Mouse (Mus musculus) Patski (cell line): ENCODE data around the gene Gal. TPM values are rescaled to one million over a fixed set of nuclear protein-coding genes. Genes with fewer than 3 reads are reported as not detected.

Experiments
- ATAC-seq: fragments of 100-300 bp; one replicate; pipeline ENCODE4 v1.8.0; 2021
- CTCF ChIA-PET: fragments of 350-600 bp; sonication (Branson Sonifier 250); formaldehyde crosslinking; loops from one replicate; lab custom pipeline; 2022; ENCODE audit warnings: inconsistent platforms; lab: Charles Lee
- POLR2A ChIA-PET: fragments of 350-600 bp; sonication (Branson Sonifier 250); formaldehyde crosslinking; loops from one replicate; lab custom pipeline; 2022; ENCODE audit warnings: antibody characterized with exemption, inconsistent platforms; lab: Charles Lee
- DNase-seq: peaks from one replicate; pipeline ENCODE4 v3.0.0-alpha.2; 2011; ENCODE audit warnings: low read depth, low spot score
- H3K27me3 ChIP-seq: fragments of 371-371 bp; one replicate; pipeline ENCODE4 v1.5.1; 2021
- CTCF ChIP-seq: fragments of 100-300 bp; IDR thresholded peaks from one replicate; pipeline ENCODE4 v1.5.1; 2021
- in situ Hi-C: fragments of 300-500 bp; cut with MboI; formaldehyde crosslinking; loops from 3 replicates; pipeline ENCODE4 v1.11.1; 2018; ENCODE audit warnings: low pct_unique_long_range_greater_than_20kb, mixed read lengths
- polyA plus RNA-seq: library from polyadenylated mRNA; unstranded; gene quantifications from one replicate; pipeline ENCODE4 v1.2.3, GENCODE M21; 2021

Gal gene
- polyA plus RNA-seq, 1 experiment from 2014 or later = not detected

DNA sequence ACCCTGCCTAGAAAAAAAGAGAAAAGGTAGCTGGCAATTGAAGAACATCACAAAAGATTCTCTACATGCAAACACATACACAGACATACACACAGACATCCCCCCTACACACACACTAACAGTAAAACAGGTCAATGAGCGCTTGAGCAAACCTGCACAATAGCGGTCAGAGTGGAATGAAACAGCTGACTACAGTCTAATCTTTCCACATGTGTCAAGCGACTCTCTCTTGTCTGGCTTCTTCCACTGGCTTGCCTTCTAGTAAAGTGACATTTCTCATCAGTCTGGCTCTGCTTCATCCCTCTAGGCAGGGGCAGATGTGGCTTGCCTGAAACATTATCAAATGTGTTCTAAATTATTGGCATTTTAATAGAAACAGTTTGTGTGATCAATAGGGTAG lies 20.1 kb downstream of the Gal start:
- CTCF ChIA-PET = interaction anchor here (1.0 to 2.1 kb wide), 4 partner anchors 10 to 57 kb away, joined by 3 to 9 read pairs (median 6); no protein-coding TSS in a partner anchor
- TF ChIP-seq CTCF = no peak
- POLR2A ChIA-PET = no interaction called here

DNA sequence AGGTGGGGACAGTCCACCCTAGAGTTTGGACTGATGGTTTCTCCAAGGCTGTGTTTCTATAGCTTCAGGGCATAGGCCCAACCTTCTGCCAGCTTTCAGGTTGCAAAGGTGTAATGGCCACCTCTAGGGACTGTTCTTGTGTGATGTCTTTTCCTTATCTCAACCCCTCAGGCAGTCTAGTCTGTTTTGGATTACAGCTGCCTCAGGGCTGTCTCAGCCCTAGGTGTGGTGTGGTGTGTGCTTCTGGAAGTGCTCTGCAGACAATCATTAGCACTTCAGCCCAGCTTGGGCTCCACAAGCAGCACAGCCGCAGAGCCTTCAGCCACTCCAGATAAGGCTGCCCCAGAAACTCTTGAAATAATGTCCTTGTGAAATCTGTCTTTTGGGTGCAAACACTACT lies 22.0 kb downstream of the Gal start:
- no peak for TF ChIP-seq CTCF
- in situ Hi-C loops = loop anchor here (5.0 kb wide), 1 partner anchor 35 kb away; no protein-coding TSS in a partner anchor
- DNase-seq (no peak), ATAC-seq (no peak)
- ChIA-PET CTCF (interaction anchor here (1.4 to 5.9 kb wide), 2 partner anchors 24 to 58 kb away, joined by 4 to 43 read pairs; no protein-coding TSS in a partner anchor), POLR2A (no interaction called here)
- H3K27me3 ChIP-seq = no peaks in the 10 kb centered on the region

More for the DNA sequence above, 20.1 kb downstream of the Gal start:
- in situ Hi-C loops = loop anchor here (5.0 kb wide), 1 partner anchor 33 kb away; no protein-coding TSS in a partner anchor
- DNase-seq (no peak), ATAC-seq (no peak)
- H3K27me3 ChIP-seq = no peaks in the 10 kb centered on the region

DNA sequence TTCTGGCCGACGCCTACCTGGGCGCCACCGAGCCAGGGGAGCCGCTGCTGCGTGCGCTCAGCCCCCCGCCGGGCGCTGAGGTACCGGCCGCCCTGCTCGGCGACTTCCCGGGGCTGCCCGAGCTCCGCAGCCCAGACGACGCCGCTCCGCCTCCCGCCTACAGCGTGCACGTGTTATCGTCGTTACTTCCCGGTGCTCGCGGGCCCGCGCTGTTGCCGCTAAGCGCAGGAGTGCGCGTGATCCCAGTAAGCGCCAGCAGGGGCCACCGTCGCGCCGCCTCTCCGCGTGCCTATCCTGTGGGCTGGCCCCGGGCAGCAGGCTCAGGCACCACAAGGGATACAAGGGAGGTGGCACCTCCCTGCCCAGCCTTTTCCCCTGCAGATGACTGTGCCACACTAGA lies 25.3 kb downstream of the Gal start:
- peak; percentile 99 for TF ChIP-seq CTCF
- no peaks in the 10 kb centered on the region for H3K27me3 ChIP-seq
- POLR2A ChIA-PET = no interaction called here
- DNase-seq = peak; percentile 46
- CTCF ChIA-PET = interaction anchor here (0.6 to 5.9 kb wide), 21 partner anchors 9 to 103 kb away, joined by 3 to 43 read pairs (median 5); no protein-coding TSS in a partner anchor
- in situ Hi-C loops = no loop called here
- ATAC-seq = peak; percentile 94

DNA sequence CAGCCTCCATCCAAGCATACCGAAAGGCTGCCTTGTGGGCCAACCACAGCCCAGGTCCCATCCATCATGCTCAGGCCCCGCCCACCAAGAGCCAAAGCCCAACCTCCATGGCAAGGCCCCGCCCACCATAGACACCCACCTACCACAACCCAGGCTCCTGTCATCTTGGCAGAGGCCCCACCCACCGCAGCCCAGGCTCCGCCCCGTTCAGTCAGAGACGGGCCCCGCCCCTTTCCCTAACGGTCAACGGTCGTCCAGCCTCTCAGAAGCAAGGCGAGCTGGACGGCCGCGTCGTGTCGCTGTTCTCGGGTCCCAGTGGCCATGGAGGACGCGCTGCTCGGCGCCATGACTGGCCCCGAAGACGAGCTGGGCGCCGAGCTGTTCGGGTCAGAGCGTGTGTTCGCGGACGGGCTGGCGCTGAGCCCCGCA lies 25.7 kb downstream of the Gal start, which contains the start of gene Tesmin:
TSS of gene Tesmin (plus strand) at position 229 of the 429 bp plus-strand sequence.
- in situ Hi-C loops = no loop called here
- TF ChIP-seq CTCF = no peak
- CTCF ChIA-PET = interaction anchor here (0.8 to 5.9 kb wide), 16 partner anchors 9 to 102 kb away, joined by 3 to 43 read pairs (median 5); no protein-coding TSS in a partner anchor
- POLR2A ChIA-PET = no interaction called here
- no peaks in the 10 kb centered on the region for H3K27me3 ChIP-seq
- peak; percentile 56 for DNase-seq
- ATAC-seq = peak; percentile 82

DNA sequence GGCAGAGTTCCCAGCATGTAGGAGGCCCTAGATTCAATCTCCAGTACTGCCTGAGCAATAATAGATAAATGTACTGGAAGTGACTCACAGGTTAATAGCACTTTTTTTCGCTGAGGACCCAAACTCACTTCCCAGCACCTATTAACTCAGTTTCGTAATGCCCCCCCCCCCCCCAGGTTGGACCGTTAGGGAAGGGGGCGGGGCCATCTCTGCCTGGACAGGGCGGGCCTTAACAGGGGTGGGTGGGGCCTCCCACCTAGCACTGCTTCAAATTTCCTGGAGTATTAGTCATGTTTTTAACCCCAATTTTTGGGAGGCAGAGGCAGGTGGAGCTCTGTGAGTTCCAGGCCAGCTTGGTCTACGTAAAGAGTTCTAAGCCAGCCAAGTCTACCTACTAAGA lies 26.3 kb downstream of the Gal start:
- CTCF ChIA-PET = interaction anchor here (1.5 to 5.9 kb wide), 4 partner anchors 10 to 66 kb away, joined by 9 to 43 read pairs (median 11); no protein-coding TSS in a partner anchor
- no peak for ATAC-seq
- TF ChIP-seq CTCF = no peak
- DNase-seq = no peak
- no peaks in the 10 kb centered on the region for H3K27me3 ChIP-seq
- in situ Hi-C loops = no loop called here
- POLR2A ChIA-PET = no interaction called here

DNA sequence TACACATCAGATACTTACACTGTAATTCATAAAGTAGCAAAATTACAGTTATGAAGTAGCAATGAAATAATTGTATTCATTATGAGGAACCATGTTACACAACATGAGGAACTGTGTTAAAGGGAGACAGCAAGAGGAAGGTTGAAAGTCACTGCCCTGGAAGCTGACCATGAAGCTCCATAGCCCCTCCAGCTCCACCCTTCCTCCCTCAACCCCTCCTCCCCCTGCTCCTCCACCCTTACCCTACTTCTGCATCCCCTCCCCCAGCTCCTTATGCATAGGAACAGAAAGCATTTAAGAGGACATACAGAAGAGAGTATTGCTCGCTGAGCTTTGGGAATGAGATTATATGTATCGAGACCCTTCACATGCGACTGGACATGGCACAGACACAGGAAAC lies 35.7 kb downstream of the Gal start:
- TF ChIP-seq CTCF = no peak
- in situ Hi-C loops = no loop called here
- ChIA-PET POLR2A (no interaction called here), CTCF (interaction anchor here (1.0 to 1.4 kb wide), 2 partner anchors 59 to 71 kb away, joined by 3 read pairs; no protein-coding TSS in a partner anchor)
- no peaks in the 10 kb centered on the region for H3K27me3 ChIP-seq
- no peak for DNase-seq
- ATAC-seq = no peak

DNA sequence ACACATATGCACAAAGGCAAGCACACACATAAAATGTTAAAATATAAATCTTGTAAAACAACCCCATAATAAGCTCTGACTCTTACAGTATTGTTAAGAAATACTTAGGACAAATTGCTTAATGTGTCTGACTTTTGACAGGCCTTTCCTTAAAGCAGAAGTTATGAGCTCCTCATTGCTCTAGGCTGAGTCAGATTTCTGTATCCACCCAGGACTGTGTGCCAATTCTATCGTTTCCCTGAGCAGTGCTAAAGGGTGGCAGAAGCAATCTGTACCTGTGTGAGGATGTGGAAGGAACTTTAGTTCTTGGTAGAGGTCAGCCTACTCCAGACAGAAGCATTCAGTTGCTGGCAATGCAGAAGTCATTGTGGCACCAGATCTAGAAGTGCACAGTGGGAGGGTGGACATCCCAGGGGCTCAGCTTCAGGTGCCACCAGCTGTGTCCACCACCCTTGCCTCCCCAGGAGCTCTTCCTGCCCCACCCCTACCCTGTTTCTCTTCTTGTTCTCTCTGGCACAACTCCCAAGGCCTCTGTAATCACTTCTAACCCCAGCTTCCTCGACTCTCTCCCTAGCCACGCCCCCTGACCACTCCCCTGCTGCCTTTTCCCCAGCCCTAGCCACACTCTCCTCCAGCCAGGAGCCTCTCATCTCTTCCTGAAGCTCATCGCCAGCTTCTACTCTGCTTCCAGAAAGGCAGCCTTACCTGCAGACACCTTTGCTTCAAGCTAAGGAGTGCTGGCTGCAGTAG lies 37.2 kb downstream of the Gal start:
- ChIA-PET POLR2A (interaction anchor here (0.6 kb wide), 1 partner anchor 30 kb away, joined by 3 read pairs; no protein-coding TSS in a partner anchor), CTCF (interaction anchor here (1.0 to 1.5 kb wide), 5 partner anchors 12 to 74 kb away, joined by 3 to 6 read pairs (median 4); partner anchors contain the start of gene Tesmin)
- DNase-seq (no peak), ATAC-seq (no peak)
- no peak for TF ChIP-seq CTCF
- in situ Hi-C loops = no loop called here
- no peaks in the 10 kb centered on the region for H3K27me3 ChIP-seq

DNA sequence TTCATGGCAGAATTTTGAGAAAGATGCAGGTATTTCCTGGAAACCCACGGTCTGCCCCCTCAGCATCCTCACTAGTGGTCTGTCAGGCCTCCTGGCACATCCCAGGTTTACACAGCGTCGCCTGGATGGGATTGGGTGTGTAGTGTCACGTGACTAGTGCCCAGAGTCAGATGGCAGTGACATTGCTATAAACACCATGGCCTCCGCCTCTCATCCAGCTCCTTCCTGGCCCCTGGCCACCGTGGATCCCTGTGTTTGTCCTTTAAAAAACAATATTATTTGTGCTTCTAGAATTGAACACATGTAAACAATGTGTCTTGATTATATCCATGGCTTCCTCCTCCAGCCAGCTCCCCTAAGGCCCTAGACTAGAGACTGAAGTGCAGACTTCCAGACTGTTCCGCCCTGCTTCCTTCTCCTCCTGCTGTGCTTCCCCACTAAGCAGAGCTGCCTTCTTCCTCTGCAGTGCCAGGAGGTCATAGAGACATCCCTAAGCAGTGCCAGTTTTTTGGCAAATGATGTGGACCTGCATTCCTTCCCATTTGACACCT lies 38.3 kb downstream of the Gal start:
- no peak for TF ChIP-seq CTCF
- in situ Hi-C loops = no loop called here
- no peaks in the 10 kb centered on the region for H3K27me3 ChIP-seq
- no peak for ATAC-seq
- CTCF ChIA-PET = interaction anchor here (1.1 kb wide), 1 partner anchor 13 kb away, joined by 4 read pairs; the partner anchor contains the start of gene Tesmin
- POLR2A ChIA-PET = no interaction called here
- DNase-seq = no peak

DNA sequence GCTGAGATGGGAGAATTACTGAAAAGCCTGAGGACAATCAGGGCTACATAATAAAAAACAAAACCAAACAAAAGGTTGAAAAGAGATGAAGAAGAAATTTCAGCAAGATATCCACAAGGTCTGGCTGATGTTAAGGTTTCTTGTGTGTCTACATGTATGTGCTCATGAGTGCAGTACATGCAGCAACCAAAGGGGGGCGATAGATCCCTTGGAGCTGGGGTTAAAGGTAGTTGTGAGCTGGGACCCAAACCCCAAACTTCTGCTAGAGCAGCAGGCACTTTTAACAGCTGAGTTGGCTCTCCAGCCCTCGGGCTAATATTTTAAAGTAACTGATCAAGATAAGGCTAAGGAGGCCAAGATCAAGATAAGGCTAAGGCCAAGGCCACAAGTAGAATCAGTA lies 40.3 kb downstream of the Gal start:
- no peak for TF ChIP-seq CTCF
- ATAC-seq (no peak), DNase-seq (no peak)
- H3K27me3 ChIP-seq = no peaks in the 10 kb centered on the region
- in situ Hi-C loops = no loop called here
- ChIA-PET POLR2A (interaction anchor here (0.6 kb wide), 1 partner anchor 40 kb away, joined by 4 read pairs; no protein-coding TSS in a partner anchor), CTCF (interaction anchor here (1.0 kb wide), 1 partner anchor 8 kb away, joined by 3 read pairs; no protein-coding TSS in a partner anchor)

DNA sequence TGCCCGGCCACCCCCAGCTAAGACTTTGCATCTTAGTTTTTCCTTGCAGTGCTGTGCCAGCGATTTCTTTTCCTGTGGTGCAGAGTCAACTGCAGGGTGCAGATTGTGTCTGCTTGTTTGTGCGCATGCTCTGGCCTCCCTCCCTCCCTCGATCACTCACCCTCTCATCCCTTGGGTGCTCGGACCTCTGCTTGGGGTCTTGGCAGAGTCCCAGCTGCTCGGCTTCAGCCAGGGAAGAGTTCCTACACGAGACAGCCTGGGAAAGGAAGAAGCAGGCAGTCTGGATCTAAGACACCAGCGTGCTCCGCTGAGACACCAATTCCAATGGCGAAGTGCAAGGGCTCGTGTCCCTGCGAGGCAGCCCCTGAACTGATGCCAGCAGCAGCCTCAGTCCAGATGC lies 41.0 kb downstream of the Gal start:
- no peak for DNase-seq
- ATAC-seq = no peak
- in situ Hi-C loops = no loop called here
- ChIA-PET CTCF (interaction anchor here (1.0 kb wide), 1 partner anchor 64 kb away, joined by 3 read pairs; no protein-coding TSS in a partner anchor), POLR2A (interaction anchor here (0.7 kb wide), 1 partner anchor 117 kb away, joined by 5 read pairs; no protein-coding TSS in a partner anchor)
- TF ChIP-seq CTCF = no peak
- no peaks in the 10 kb centered on the region for H3K27me3 ChIP-seq
